Mouse (Mus musculus): ENCODE measurements at regions not wholly inside any gene's neighbourhood (a gene's known extent, or its start where the extent isn't known, plus 50 kb on each side); places are given as distances from the start of the nearest gene placed in this dataset.

DNA sequence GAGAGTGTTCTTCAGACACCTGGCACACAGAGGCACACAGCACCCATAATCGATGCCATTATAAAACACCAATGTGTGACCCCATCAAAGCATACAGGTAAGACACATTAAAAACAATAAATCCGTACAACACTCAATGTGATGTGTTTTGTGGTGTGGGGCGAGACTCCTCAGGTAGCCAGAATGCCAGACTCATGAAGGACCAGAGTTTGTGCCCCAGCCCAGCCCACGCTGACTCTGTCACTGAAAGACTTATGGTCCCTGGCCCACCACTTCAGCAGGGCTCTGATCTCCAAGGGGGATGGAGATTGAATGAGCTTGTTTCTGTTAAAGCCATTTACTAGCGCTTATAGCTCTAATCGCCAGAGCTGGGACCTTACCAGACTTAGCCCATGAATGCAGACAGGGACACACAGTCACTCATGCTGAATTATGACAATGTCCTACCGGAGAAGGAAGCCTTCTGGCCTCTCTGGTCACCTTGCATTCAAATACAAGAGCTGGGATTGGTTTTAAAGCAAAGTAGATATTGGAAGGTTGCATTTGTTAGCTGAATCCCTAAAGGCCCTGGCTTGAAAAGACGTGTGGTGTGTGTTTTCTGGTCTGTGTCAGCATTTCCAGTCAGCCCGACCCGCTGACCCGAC, 112.1 kb upstream of the Cpm start:
- TF ChIP-seq CTCF (IDR thresholded peaks at IDR 0.05; ENCODE audit: low read depth) (no peak), EP300 (optimal IDR thresholded peaks at IDR 0.05) (no peak)
